Mouse (Mus musculus) layer of hippocampus, postnatal 25 days (tissue): Measurements from ENCODE around the gene Akap6. TPM values are rescaled to one million over a fixed set of nuclear protein-coding genes. Genes with fewer than 3 reads are reported as not detected.

ENCODE experiments used
- DNase-seq, 2 experiments: peaks; one replicate each; pipeline ENCODE4 v3.0.0; 2022; ENCODE audit warnings: mixed read lengths in 2 of 2, low spot score in 1 of 2; ENCODE audit errors: extremely low spot score in 1 of 2
- total RNA-seq, 2 experiments: library from RNA; stranded (reverse); gene quantifications; 2 replicates each; pipeline ENCODE4 v1.2.3; 2021

Gene Akap6
- 100 to 1,000 TPM; 121 to 133 TPM for total RNA-seq

GRCm38 (mm10) chr12:52699146-52699545 is at the start of gene Akap6:
Gene Akap6, plus strand, starts transcription at chr12:52699383.
- peak; percentile 44 to 58 for DNase-seq

GRCm38 (mm10) chr12:52662907-52663790 is 36.0 kb upstream of the Akap6 start:
- DNase-seq, result no peak

- DNase-seq, result no peak
Measured at GRCm38 (mm10) chr12:52664944-52665343, 34.2 kb upstream of the Akap6 start.

- DNase-seq, result no peak
Measured at GRCm38 (mm10) chr12:52671436-52671835, 27.7 kb upstream of the Akap6 start.

- no peak for DNase-seq
Measured at GRCm38 (mm10) chr12:52671943-52672342, 27.2 kb upstream of the Akap6 start.

GRCm38 (mm10) chr12:52673361-52673960 is 25.7 kb upstream of the Akap6 start:
- DNase-seq, result no peak

- no peak for DNase-seq
Measured at GRCm38 (mm10) chr12:52675010-52675409, 24.2 kb upstream of the Akap6 start.

GRCm38 (mm10) chr12:52687355-52687754 is 11.8 kb upstream of the Akap6 start:
- DNase-seq, result no peak

GRCm38 (mm10) chr12:52688712-52689111 is 10.5 kb upstream of the Akap6 start:
- DNase-seq, result no peak

GRCm38 (mm10) chr12:52691552-52691951 is 7.6 kb upstream of the Akap6 start:
- DNase-seq, result no peak

GRCm38 (mm10) chr12:52692290-52692974 is 6.8 kb upstream of the Akap6 start:
- DNase-seq, result no peak

GRCm38 (mm10) chr12:52697407-52698109 is 1.6 kb upstream of the Akap6 start:
- DNase-seq, result no peak

- DNase-seq, result no peak
Measured at GRCm38 (mm10) chr12:52698276-52698930, 780 bp upstream of the Akap6 start.

- DNase-seq, result peak; percentile 11 to 22
Measured at GRCm38 (mm10) chr12:52699961-52700696, 946 bp downstream of the Akap6 start.

GRCm38 (mm10) chr12:52700697-52701191 is 1.6 kb downstream of the Akap6 start:
- no peak for DNase-seq

- no peak for DNase-seq
Measured at GRCm38 (mm10) chr12:52701201-52701641, 2.0 kb downstream of the Akap6 start.

- no peak for DNase-seq
Measured at GRCm38 (mm10) chr12:52702368-52702967, 3.3 kb downstream of the Akap6 start.

- no peak for DNase-seq
Measured at GRCm38 (mm10) chr12:52704081-52704480, 4.9 kb downstream of the Akap6 start.

- no peak for DNase-seq
Measured at GRCm38 (mm10) chr12:52704810-52705209, 5.6 kb downstream of the Akap6 start.
